In genomic region chr7:75134710-75135617, GRCm38 (mm10) we compare ENCODE assay signal across 8 mouse cellular contexts.
DNase-seq lines count a peak whose midpoint lies in the region; ATAC-seq and TF ChIP-seq lines count a peak whose summit lies in the region.

No protein-coding gene starts in this region.

- 25% methylated on average over 15 of the region's 15 CpGs for WGBS in heart, embryonic 12.5 days
- 28% methylated on average over 15 of the region's 15 CpGs for WGBS in embryonic facial prominence, embryonic 11.5 days
- WGBS in intestine, embryonic 15.5 days: 24% methylated on average over 15 of the region's 15 CpGs
- WGBS in midbrain, embryonic 11.5 days: 28% methylated on average over 15 of the region's 15 CpGs
- 24% methylated on average over 15 of the region's 15 CpGs for WGBS in stomach, postnatal 0 days

- TF ChIP-seq CTCF in stomach, postnatal 0 days (IDR thresholded peaks at IDR 0.05; ENCODE audit: low read depth): peak; percentile 77

- DNase-seq in heart, postnatal 25 days (ENCODE audit: low spot score): no peak
- DNase-seq in B cell, adult 2 months: peak; percentile 57 to 62
- DNase-seq in adrenal gland, postnatal 36 days: peak; percentile 22 to 68
- peak; percentile 74 for DNase-seq in embryonic facial prominence, embryonic 11.5 days (ENCODE audit: low spot score)
- peak; percentile 91 for DNase-seq in midbrain, embryonic 11.5 days (ENCODE audit: low spot score, missing footprints)
- DNase-seq in stomach, postnatal 0 days (ENCODE audit: low spot score): peak; percentile 22

- H3K27me3 ChIP-seq in heart, embryonic 12.5 days (replicated peaks): peaks cover 3% of the 10 kb centered on the region
- H3K27me3 ChIP-seq in embryonic facial prominence, embryonic 11.5 days (ENCODE audit: control insufficient read depth, insufficient read depth, low read length): no peaks in the 10 kb centered on the region
- H3K27me3 ChIP-seq in intestine, embryonic 15.5 days (replicated peaks): no peaks in the 10 kb centered on the region
- H3K27me3 ChIP-seq in midbrain, embryonic 11.5 days (ENCODE audit: control insufficient read depth, insufficient read depth, low read length): no peaks in the 10 kb centered on the region
- H3K27me3 ChIP-seq in stomach, postnatal 0 days (ENCODE audit: control insufficient read depth, insufficient read depth, low read length): no peaks in the 10 kb centered on the region

- H3K4me1 ChIP-seq in heart, embryonic 12.5 days (replicated peaks): peaks cover 10% of the 10 kb centered on the region; the same call in 1 of the 2 replicates
- no peaks in the 10 kb centered on the region for H3K4me1 ChIP-seq in embryonic facial prominence, embryonic 11.5 days (ENCODE audit: control insufficient read depth, insufficient read depth, low read length)
- H3K4me1 ChIP-seq in intestine, embryonic 15.5 days (replicated peaks): no peaks in the 10 kb centered on the region
- no peaks in the 10 kb centered on the region for H3K4me1 ChIP-seq in midbrain, embryonic 11.5 days (ENCODE audit: control insufficient read depth, insufficient read depth, low read length)
- H3K4me1 ChIP-seq in stomach, postnatal 0 days (replicated peaks; ENCODE audit: control insufficient read depth, insufficient read depth): no peaks in the 10 kb centered on the region

- H3K9ac ChIP-seq in heart, embryonic 12.5 days: no peak overlapping the region; the same call in 1 of the 2 replicates
- no peak overlapping the region for H3K9ac ChIP-seq in embryonic facial prominence, embryonic 11.5 days (replicated peaks; ENCODE audit: low read length)
- no peak overlapping the region for H3K9ac ChIP-seq in intestine, embryonic 15.5 days
- no peak overlapping the region for H3K9ac ChIP-seq in midbrain, embryonic 11.5 days (ENCODE audit: low read length)
- H3K9ac ChIP-seq in stomach, postnatal 0 days (ENCODE audit: low read length): no peak overlapping the region

- no peak overlapping the region for H3K4me3 ChIP-seq in heart, embryonic 12.5 days
- no peak overlapping the region for H3K4me3 ChIP-seq in embryonic facial prominence, embryonic 11.5 days (ENCODE audit: low read depth, low read length)
- no peak overlapping the region for H3K4me3 ChIP-seq in intestine, embryonic 15.5 days (replicated peaks)
- no peak overlapping the region for H3K4me3 ChIP-seq in midbrain, embryonic 11.5 days (ENCODE audit: low read depth, low read length)
- H3K4me3 ChIP-seq in stomach, postnatal 0 days (ENCODE audit: low read depth, low read length): no peak overlapping the region

- no peaks in the 10 kb centered on the region for H3K36me3 ChIP-seq in heart, embryonic 12.5 days
- no peaks in the 10 kb centered on the region for H3K36me3 ChIP-seq in embryonic facial prominence, embryonic 11.5 days (replicated peaks; ENCODE audit: control insufficient read depth, insufficient read depth, low read depth, low read length)
- H3K36me3 ChIP-seq in intestine, embryonic 15.5 days: no peaks in the 10 kb centered on the region
- no peaks in the 10 kb centered on the region for H3K36me3 ChIP-seq in midbrain, embryonic 11.5 days (ENCODE audit: control insufficient read depth, insufficient read depth, low read length)
- no peaks in the 10 kb centered on the region for H3K36me3 ChIP-seq in stomach, postnatal 0 days (ENCODE audit: control insufficient read depth, insufficient read depth, low read length)

- H3K27ac ChIP-seq in heart, embryonic 12.5 days (ENCODE audit: poor library complexity, severe bottlenecking): no peak overlapping the region
- no peak overlapping the region for H3K27ac ChIP-seq in embryonic facial prominence, embryonic 11.5 days (replicated peaks; ENCODE audit: low read depth, low read length)
- no peak overlapping the region for H3K27ac ChIP-seq in intestine, embryonic 15.5 days
- no peak overlapping the region for H3K27ac ChIP-seq in midbrain, embryonic 11.5 days (ENCODE audit: low read depth, low read length)
- no peak overlapping the region for H3K27ac ChIP-seq in stomach, postnatal 0 days (replicated peaks)

- no peak for ATAC-seq in heart, embryonic 12.5 days (ENCODE audit: insufficient number of reproducible peaks, low FRiP score)
- ATAC-seq in embryonic facial prominence, embryonic 11.5 days (replicated peaks; ENCODE audit: insufficient number of reproducible peaks, low FRiP score, low TSS enrichment, low read depth): no peak; the same call in 1 of the 2 replicates
- ATAC-seq in intestine, embryonic 15.5 days: peak; percentile 58
- ATAC-seq in midbrain, embryonic 11.5 days (ENCODE audit: low FRiP score): peak; percentile 65
- ATAC-seq in stomach, postnatal 0 days (ENCODE audit: low FRiP score, low TSS enrichment): 0 out of 2 replicates have a peak, but pooled peaks have one; percentile 35

- H3K9me3 ChIP-seq in heart, embryonic 12.5 days (replicated peaks): no peaks in the 10 kb centered on the region
- no peaks in the 10 kb centered on the region for H3K9me3 ChIP-seq in embryonic facial prominence, embryonic 11.5 days (replicated peaks; ENCODE audit: control insufficient read depth, low read length)
- H3K9me3 ChIP-seq in intestine, embryonic 15.5 days: no peaks in the 10 kb centered on the region
- no peaks in the 10 kb centered on the region for H3K9me3 ChIP-seq in midbrain, embryonic 11.5 days (ENCODE audit: control insufficient read depth, low read length)
- no peaks in the 10 kb centered on the region for H3K9me3 ChIP-seq in stomach, postnatal 0 days (ENCODE audit: control insufficient read depth, low read length)

- no peak for TF ChIP-seq EP300 in stomach, postnatal 0 days (optimal IDR thresholded peaks at IDR 0.05)

- intact Hi-C loops in heart, postnatal 25 days (cut with DNase I): loop anchor here (1.0 to 10.0 kb wide), 3 partner anchors 231 to 750 kb away; no protein-coding TSS in a partner anchor

- H3K4me2 ChIP-seq in heart, embryonic 12.5 days: 0 out of 2 replicates have a peak overlapping the region, but pooled peaks have one; percentile 11
- H3K4me2 ChIP-seq in embryonic facial prominence, embryonic 11.5 days (ENCODE audit: low read depth, low read length): no peak overlapping the region
- H3K4me2 ChIP-seq in intestine, embryonic 15.5 days (replicated peaks): no peak overlapping the region
- H3K4me2 ChIP-seq in midbrain, embryonic 11.5 days: no peak overlapping the region
- no peak overlapping the region for H3K4me2 ChIP-seq in stomach, postnatal 0 days (replicated peaks; ENCODE audit: low read depth)

Comparison
In these comparisons a context has a peak if more than half of its experiments do, and no peak if none do; other contexts are left out.
1. ATAC-seq: peak in intestine, embryonic 15.5 days (single experiment), midbrain, embryonic 11.5 days (single experiment) and stomach, postnatal 0 days (single experiment); none in heart, embryonic 12.5 days (single experiment) and embryonic facial prominence, embryonic 11.5 days (single experiment).